Mouse (Mus musculus) stomach, embryonic 16.5 days (tissue): Measurements from ENCODE around the gene Piezo1. TPM values are rescaled to one million over a fixed set of nuclear protein-coding genes. Genes with fewer than 3 reads are reported as not detected.

Experiments
- ATAC-seq: fragments of 200-750 bp; cut with Nextera tagmentation; 2 replicates; pipeline ENCODE4 v1.8.0; 2017; ENCODE audit warnings: moderate number of reproducible peaks, moderate TSS enrichment; ENCODE audit not compliant: insufficient read depth, low FRiP score
- H3K27ac ChIP-seq: fragments of 300-500 bp; sonication (generic); 2 replicates; pipeline ENCODE4 v1.5.1; 2014; ENCODE audit warnings: low read length
- H3K27me3 ChIP-seq: fragments of 300-500 bp; sonication (generic); 2 replicates; pipeline ENCODE4 v1.6.1; 2014; ENCODE audit warnings: low read length, control low read depth, mixed read lengths; ENCODE audit not compliant: control insufficient read depth, insufficient read depth
- H3K36me3 ChIP-seq: fragments of 300-500 bp; sonication (generic); 2 replicates; pipeline ENCODE4 v1.6.1; 2014; ENCODE audit warnings: low read length; ENCODE audit not compliant: control insufficient read depth, insufficient read depth
- H3K4me1 ChIP-seq: fragments of 300-500 bp; sonication (generic); 2 replicates; pipeline ENCODE4 v1.6.1; 2014; ENCODE audit warnings: low read length, control low read depth, mixed read lengths; ENCODE audit not compliant: control insufficient read depth, insufficient read depth
- H3K4me2 ChIP-seq: fragments of 300-500 bp; sonication (generic); 2 replicates; pipeline ENCODE4 v1.6.1; 2014; ENCODE audit warnings: low read depth, low read length, mixed read lengths
- H3K4me3 ChIP-seq: fragments of 300-500 bp; sonication (generic); replicated peaks from 2 replicates; pipeline ENCODE4 v1.5.1; 2014; ENCODE audit warnings: mild to moderate bottlenecking, low read length
- H3K9ac ChIP-seq: fragments of 300-500 bp; sonication (generic); 2 replicates; pipeline ENCODE4 v1.6.1; 2014; ENCODE audit warnings: low read length
- H3K9me3 ChIP-seq: fragments of 300-500 bp; sonication (generic); replicated peaks from 2 replicates; pipeline ENCODE4 v1.6.1; 2016; ENCODE audit warnings: low read length, control low read depth; ENCODE audit not compliant: control insufficient read depth
- WGBS: fragments of 180-500 bp; shearing (Covaris S2); extraction: QIAGEN DNeasy Blood & Tissue Kit; methylation state at CpG from one replicate; pipeline ENCODE4 v1.1.7; 2014; 5-methylcytosine and 5-hydroxymethylcytosine counted together
- polyA plus RNA-seq: library from polyadenylated mRNA; unstranded; fragments of >200 nt; fragmentation: Nextera tagmentation; extraction: Ambion mirVana; gene quantifications from 2 replicates; pipeline ENCODE4 v1.2.1, GENCODE M21; 2015

Piezo1 gene
- polyA plus RNA-seq: 13.5 and 18.9 TPM in 2 replicates

DNA sequence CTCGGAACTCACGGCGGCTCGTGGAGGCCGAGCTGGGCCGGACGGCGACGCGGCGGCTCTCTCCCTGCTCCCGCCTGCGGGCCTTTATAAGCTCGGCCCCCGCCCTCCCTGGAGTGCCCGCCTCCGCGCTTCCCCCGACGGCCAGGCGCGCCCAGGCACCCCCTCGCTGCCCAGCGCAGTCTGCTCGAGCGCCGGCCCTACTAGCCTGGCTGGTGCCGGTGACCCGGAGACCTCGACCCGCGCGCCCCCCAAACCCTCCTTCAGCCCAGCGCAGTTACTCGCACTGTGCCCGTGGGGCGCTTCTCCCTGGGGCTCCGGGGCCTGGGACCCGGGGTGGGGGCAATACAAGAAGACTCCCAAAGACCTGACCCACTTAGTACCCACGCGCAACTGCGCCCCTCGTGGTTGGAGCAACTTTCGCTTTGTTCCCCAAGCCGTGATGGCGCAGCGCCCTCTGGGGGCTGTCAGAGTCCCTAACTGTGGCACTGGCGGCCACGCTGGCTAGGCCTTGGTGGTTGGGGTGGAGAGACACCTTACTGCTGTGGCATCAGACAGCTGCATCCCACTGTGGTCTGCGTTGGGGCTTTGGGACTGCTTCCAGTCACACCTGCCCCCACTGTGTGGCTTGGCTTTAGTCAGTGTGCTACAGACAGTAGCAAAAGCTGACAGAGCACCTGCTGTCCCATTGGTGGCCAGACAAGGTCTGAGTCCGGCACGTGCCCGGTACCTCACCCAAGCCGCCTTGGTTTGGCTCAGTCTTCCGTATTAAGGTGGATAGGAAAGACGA is at the start of gene Piezo1:
Gene Piezo1, minus strand, starts transcription at position 65 of the 787 bp plus-strand sequence.
- peaks cover 37% of the 10 kb centered on the region for H3K4me1 ChIP-seq
- 9% methylated on average over 54 of the region's 56 CpGs for WGBS
- peak within 1 kb of the TSS; percentile 88 for H3K4me2 ChIP-seq
- no peaks in the 10 kb centered on the region for H3K36me3 ChIP-seq
- H3K4me3 ChIP-seq: peak within 1 kb of the TSS; percentile 80
- peak within 1 kb of the TSS; percentile 87 for H3K27ac ChIP-seq
- H3K9ac ChIP-seq: peak within 1 kb of the TSS; percentile 93
- peak; percentile 89 for ATAC-seq
- no peaks in the 10 kb centered on the region for H3K27me3 ChIP-seq
- H3K9me3 ChIP-seq: no peaks in the 10 kb centered on the region

DNA sequence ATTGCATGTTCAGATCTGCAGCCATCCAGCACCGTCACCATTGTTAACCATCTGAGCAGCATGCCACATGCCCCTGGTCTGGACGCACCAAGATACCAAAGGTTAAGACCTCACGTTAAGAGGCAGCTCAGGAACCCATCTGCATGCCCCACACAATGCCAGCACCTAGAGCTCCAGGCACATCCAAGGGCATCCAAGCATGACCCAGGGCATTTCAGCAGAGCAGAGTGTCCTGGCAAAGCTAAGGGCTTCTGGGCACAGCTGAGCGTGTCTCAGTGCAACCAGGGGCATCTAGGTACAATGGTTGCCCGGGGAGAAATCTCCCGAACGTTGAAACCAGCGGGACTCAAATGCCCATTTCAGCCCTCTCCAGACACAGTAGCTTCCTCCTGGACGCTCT is 49.5 kb upstream of the Piezo1 start:
- H3K9ac ChIP-seq: no peak overlapping the region
- no peaks in the 10 kb centered on the region for H3K27me3 ChIP-seq
- H3K4me2 ChIP-seq: no peak overlapping the region
- no peaks in the 10 kb centered on the region for H3K9me3 ChIP-seq
- no peaks in the 10 kb centered on the region for H3K4me1 ChIP-seq
- no peaks in the 10 kb centered on the region for H3K36me3 ChIP-seq
- no peak overlapping the region for H3K27ac ChIP-seq
- no peak for ATAC-seq
- H3K4me3 ChIP-seq: no peak overlapping the region
- WGBS: 94% methylated on average over 9 of the region's 9 CpGs

DNA sequence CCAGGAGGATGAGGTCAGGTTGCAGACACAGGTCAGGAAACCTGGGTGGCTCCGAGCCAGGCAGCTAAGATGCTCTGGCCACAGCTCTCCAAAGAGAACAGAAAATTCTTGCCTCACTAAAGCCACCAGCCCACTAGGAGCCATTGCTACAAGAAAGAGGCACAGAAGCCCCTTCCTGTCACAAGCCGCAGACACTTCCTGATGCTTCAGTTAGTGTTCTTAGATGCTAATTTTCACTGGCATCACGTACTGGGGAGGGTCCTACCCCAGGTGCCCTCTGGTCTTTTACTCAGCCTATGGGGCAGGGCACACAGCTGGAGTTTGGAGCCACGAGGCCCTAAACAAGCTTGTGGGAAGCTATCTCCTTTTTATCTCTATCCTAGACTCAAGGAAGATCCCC is 44.9 kb upstream of the Piezo1 start:
- no peak overlapping the region for H3K9ac ChIP-seq
- H3K27ac ChIP-seq: no peak overlapping the region
- no peaks in the 10 kb centered on the region for H3K9me3 ChIP-seq
- H3K36me3 ChIP-seq: no peaks in the 10 kb centered on the region
- 60% methylated on average over 4 of the region's 4 CpGs for WGBS
- no peak overlapping the region for H3K4me2 ChIP-seq
- no peak for ATAC-seq
- no peaks in the 10 kb centered on the region for H3K27me3 ChIP-seq
- no peak overlapping the region for H3K4me3 ChIP-seq
- H3K4me1 ChIP-seq: no peaks in the 10 kb centered on the region

DNA sequence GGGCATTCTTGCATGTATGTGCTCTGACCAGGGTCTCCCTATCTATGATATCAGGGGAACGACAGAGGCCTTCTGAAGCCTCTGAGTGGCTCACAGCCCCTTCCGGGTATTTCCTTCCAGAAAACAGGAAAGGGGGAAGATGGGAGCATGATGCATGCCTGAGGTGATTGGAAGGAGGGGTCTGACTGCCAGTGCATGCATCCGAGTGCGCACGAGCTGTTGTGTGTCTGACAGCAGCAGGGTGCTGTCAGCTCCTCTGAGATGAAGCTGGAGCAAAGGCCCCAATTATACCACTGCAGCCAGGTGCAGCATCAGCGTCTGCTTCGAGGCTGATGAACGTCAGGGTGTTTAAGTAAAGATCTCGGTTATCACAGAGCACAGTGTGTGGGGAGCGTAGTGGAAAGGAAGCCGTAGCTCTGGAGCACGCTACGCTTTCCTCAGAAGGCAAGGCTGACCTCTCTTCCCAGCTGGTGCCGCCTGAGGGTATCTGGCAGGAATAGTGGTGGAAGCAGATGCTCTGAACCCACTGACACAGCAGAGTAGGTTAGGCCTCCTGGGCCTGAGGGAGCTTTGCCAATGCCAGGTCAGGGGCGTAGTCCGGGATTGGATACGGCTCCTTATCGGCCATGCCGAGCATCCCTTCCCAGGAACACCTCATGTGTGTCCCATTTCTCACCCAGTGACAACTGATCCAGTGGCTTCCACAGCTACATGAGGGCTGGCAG is 42.8 kb upstream of the Piezo1 start:
- 80% methylated on average over 19 of the region's 19 CpGs for WGBS
- Histone ChIP-seq H3K36me3 (no peaks in the 10 kb centered on the region), H3K4me3 (no peak overlapping the region), H3K9me3 (no peaks in the 10 kb centered on the region), H3K9ac (no peak overlapping the region), H3K4me2 (no peak overlapping the region), H3K27me3 (no peaks in the 10 kb centered on the region), H3K27ac (no peak overlapping the region), H3K4me1 (no peaks in the 10 kb centered on the region)
- no peak for ATAC-seq

DNA sequence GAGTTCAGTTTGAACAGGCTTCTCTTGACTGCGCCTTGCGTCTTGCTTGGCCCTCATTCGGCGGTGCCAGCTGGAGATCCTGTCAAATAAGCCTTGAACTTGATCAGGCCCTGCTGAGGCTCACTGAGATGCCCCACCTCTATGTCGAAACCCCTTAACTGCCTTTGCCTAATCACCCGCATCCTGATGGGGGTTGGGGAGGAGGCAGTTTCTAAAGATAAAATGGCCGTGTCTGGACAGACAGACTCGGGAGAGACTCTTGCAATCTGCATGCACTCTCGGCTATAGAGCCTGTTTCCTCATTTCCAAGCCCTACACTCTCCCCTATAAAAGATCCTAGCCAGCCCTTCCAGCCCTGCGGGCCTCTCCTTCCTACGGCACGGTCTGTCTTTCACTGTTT is 42.1 kb upstream of the Piezo1 start:
- Histone ChIP-seq H3K36me3 (no peaks in the 10 kb centered on the region), H3K9ac (no peak overlapping the region), H3K27ac (no peak overlapping the region), H3K4me1 (no peaks in the 10 kb centered on the region), H3K9me3 (no peaks in the 10 kb centered on the region), H3K27me3 (no peaks in the 10 kb centered on the region), H3K4me3 (no peak overlapping the region), H3K4me2 (no peak overlapping the region)
- no peak for ATAC-seq
- 66% methylated on average over 12 of the region's 12 CpGs for WGBS

DNA sequence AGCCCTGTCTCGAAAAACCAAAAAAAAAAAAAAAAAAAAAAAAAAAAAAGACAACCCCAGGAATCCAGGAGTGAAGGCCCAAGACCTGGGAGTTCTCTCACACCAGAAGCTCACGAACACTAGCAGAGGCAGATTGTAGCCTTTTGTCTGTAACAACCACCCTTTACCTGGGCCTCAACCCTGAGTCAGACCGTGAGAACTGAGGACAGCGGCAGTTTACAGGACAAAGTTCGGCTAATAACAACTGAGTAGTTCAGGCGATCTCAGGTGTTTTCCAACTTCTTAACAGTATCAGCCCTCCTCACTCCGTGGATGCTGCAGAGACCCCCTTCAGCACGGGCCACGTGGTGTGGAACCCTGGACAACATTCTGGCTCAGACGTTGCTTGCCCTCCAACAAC is 35.6 kb upstream of the Piezo1 start:
- 74% methylated on average over 10 of the region's 10 CpGs for WGBS
- Histone ChIP-seq H3K9me3 (no peaks in the 10 kb centered on the region), H3K27ac (no peak overlapping the region), H3K4me2 (no peak overlapping the region), H3K27me3 (no peaks in the 10 kb centered on the region), H3K4me1 (no peaks in the 10 kb centered on the region; the same call in 1 of the 2 replicates), H3K9ac (no peak overlapping the region), H3K36me3 (no peaks in the 10 kb centered on the region), H3K4me3 (no peak overlapping the region)
- ATAC-seq: no peak

DNA sequence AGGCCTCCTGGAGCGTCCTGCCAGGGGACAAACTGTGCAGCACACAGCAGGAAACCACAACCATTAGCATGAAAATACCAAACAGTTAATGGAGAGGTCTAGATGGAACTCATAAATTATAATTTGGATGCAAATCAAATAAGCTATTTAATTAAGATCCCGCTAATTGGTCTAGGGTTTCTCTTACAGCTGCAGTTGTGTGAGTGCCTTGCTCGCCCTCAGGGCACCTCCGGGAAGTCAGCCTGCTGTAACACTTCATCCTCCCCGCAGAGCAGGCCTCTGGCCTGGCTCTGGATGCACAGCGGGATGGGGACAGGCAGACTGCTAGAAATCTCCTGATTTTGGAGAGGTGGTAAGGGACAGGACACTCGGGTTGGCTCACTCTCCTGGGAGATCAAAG is 35.0 kb upstream of the Piezo1 start:
- H3K4me2 ChIP-seq: no peak overlapping the region
- no peaks in the 10 kb centered on the region for H3K9me3 ChIP-seq
- no peaks in the 10 kb centered on the region; the same call in 1 of the 2 replicates for H3K4me1 ChIP-seq
- no peaks in the 10 kb centered on the region for H3K27me3 ChIP-seq
- no peak overlapping the region for H3K4me3 ChIP-seq
- no peak for ATAC-seq
- 0 out of 2 replicates have a peak overlapping the region, but pooled peaks have one; percentile 23 for H3K27ac ChIP-seq
- whole genome bisulfite sequencing: 71% methylated on average over 7 of the region's 7 CpGs
- no peak overlapping the region for H3K9ac ChIP-seq
- no peaks in the 10 kb centered on the region for H3K36me3 ChIP-seq

DNA sequence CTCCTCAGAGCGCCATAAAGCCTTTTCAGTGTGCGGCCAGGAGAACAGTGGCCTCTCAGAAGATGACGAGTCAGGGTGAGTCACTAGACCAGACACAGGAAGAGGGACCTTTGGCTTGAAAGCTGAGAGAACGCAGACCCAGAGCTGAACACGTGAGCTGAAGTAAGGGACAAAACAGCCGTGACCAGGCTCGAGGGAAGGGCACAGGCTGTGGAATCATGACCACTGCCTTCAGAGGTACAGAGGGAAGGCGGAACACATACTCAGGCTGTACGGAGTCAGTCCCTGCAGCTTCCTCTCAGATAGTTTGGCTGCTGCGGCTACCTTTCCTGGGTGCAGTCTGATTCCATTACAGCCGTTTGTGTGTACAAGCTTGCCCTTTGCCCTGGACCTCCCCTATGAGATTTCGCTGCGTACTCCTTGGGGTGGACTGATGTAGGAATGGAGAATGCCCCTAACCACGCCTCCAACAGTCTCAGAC is 34.3 kb upstream of the Piezo1 start:
- peak; percentile 51; the same call in 1 of the 2 replicates for ATAC-seq
- WGBS: 31% methylated on average over 14 of the region's 14 CpGs
- no peak overlapping the region for H3K4me3 ChIP-seq
- H3K27ac ChIP-seq: peak overlapping the region; percentile 45; the same call in 1 of the 2 replicates
- no peaks in the 10 kb centered on the region for H3K27me3 ChIP-seq
- H3K36me3 ChIP-seq: no peaks in the 10 kb centered on the region
- H3K4me2 ChIP-seq: no peak overlapping the region
- H3K9ac ChIP-seq: peak overlapping the region; percentile 33
- no peaks in the 10 kb centered on the region; the same call in 1 of the 2 replicates for H3K4me1 ChIP-seq
- no peaks in the 10 kb centered on the region for H3K9me3 ChIP-seq

DNA sequence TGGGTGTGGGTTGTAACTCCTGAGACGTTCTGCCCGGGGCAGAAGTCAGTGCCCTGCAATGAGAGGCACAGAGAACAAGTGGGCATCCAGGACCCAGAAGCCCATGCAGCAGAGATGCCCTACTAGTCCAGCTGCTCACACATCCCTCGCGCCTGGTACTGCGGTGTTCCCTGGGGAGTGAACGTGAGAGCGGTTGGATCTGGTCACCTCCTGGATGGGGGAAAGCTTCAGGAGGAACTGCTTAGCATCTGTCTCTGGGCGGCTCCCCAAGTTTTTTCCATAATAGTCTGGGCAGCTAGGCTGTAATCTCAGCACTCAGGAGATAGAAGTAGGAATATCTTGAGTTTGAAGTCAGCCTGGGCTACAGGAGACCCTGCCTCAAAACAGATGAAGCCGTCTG is 33.9 kb upstream of the Piezo1 start:
- peak overlapping the region; percentile 33; the same call in 1 of the 2 replicates for H3K9ac ChIP-seq
- ATAC-seq: no peak
- H3K27ac ChIP-seq: peak overlapping the region; percentile 45; the same call in 1 of the 2 replicates
- H3K36me3 ChIP-seq: no peaks in the 10 kb centered on the region
- WGBS: 80% methylated on average over 9 of the region's 9 CpGs
- H3K4me2 ChIP-seq: no peak overlapping the region
- H3K4me1 ChIP-seq: peaks cover under 1% of the 10 kb centered on the region; the same call in 1 of the 2 replicates
- no peaks in the 10 kb centered on the region for H3K9me3 ChIP-seq
- no peak overlapping the region for H3K4me3 ChIP-seq
- H3K27me3 ChIP-seq: no peaks in the 10 kb centered on the region
